Mouse (Mus musculus) lung, embryonic 16.5 days (tissue): ENCODE measurements at regions not wholly inside any gene's neighbourhood (a gene's known extent, or its start where the extent isn't known, plus 50 kb on each side); places are given as distances from the start of the nearest gene placed in this dataset.

ENCODE experiments used
- ATAC-seq: fragments of 200-750 bp; cut with Nextera tagmentation; 2 replicates; pipeline ENCODE4 v1.8.0; 2017; ENCODE audit warnings: low read depth, mild to moderate bottlenecking, moderate library complexity
- H3K27ac ChIP-seq: fragments of 300-500 bp; sonication (generic); 2 replicates; pipeline ENCODE4 v1.5.1; 2014; ENCODE audit warnings: mild to moderate bottlenecking, control low read depth, low read length
- H3K27me3 ChIP-seq: fragments of 300-500 bp; sonication (generic); 2 replicates; pipeline ENCODE4 v1.6.1; 2014; ENCODE audit warnings: low read depth, low read length, mixed read lengths; ENCODE audit not compliant: control insufficient read depth, insufficient read depth
- H3K36me3 ChIP-seq: fragments of 300-500 bp; sonication (generic); 2 replicates; pipeline ENCODE4 v1.6.1; 2014; ENCODE audit warnings: low read length; ENCODE audit not compliant: control insufficient read depth, insufficient read depth
- H3K4me1 ChIP-seq: fragments of 300-500 bp; sonication (generic); replicated peaks from 2 replicates; pipeline ENCODE4 v1.6.1; 2014; ENCODE audit warnings: low read length, mixed read lengths; ENCODE audit not compliant: control insufficient read depth, insufficient read depth
- H3K4me2 ChIP-seq: fragments of 300-500 bp; sonication (generic); 2 replicates; pipeline ENCODE4 v1.6.1; 2014; ENCODE audit warnings: low read depth, low read length, control low read depth
- H3K4me3 ChIP-seq: fragments of 300-500 bp; sonication (generic); 2 replicates; pipeline ENCODE4 v1.5.1; 2014; ENCODE audit warnings: mild to moderate bottlenecking, low read length, control low read depth
- H3K9ac ChIP-seq: fragments of 300-500 bp; sonication (generic); 2 replicates; pipeline ENCODE4 v1.6.1; 2014; ENCODE audit warnings: low read length, control low read depth
- H3K9me3 ChIP-seq: fragments of 300-500 bp; sonication (generic); 2 replicates; pipeline ENCODE4 v1.6.1; 2016; ENCODE audit warnings: low read length; ENCODE audit not compliant: control insufficient read depth
- WGBS: fragments of 180-500 bp; shearing (Covaris S2); extraction: QIAGEN DNeasy Blood & Tissue Kit; methylation state at CpG from one replicate; pipeline ENCODE4 v1.1.7; 2014; 5-methylcytosine and 5-hydroxymethylcytosine counted together

- Histone ChIP-seq H3K9ac (no peak overlapping the region), H3K36me3 (no peaks in the 10 kb centered on the region), H3K4me2 (no peak overlapping the region), H3K4me3 (no peak overlapping the region), H3K27me3 (no peaks in the 10 kb centered on the region), H3K9me3 (no peaks in the 10 kb centered on the region), H3K4me1 (no peaks in the 10 kb centered on the region), H3K27ac (no peak overlapping the region)
- ATAC-seq = no peak
- WGBS = 44% methylated on average over 4 of the region's 4 CpGs
Measured at GRCm38 (mm10) chr1:61296831-61297230, 319.1 kb downstream of the Icos start.

GRCm38 (mm10) chr1:61297361-61297760, 319.6 kb downstream of the Icos start:
- WGBS = 73% methylated on average over 3 of the region's 3 CpGs
- no peaks in the 10 kb centered on the region for H3K9me3 ChIP-seq

GRCm38 (mm10) chr1:61298064-61298463, 320.3 kb downstream of the Icos start:
- Histone ChIP-seq H3K4me2 (no peak overlapping the region), H3K4me3 (no peak overlapping the region), H3K9me3 (no peaks in the 10 kb centered on the region), H3K9ac (no peak overlapping the region), H3K27ac (no peak overlapping the region), H3K4me1 (no peaks in the 10 kb centered on the region; the same call in 1 of the 2 replicates), H3K27me3 (no peaks in the 10 kb centered on the region), H3K36me3 (no peaks in the 10 kb centered on the region)
- peak; percentile 70; the same call in 1 of the 2 replicates for ATAC-seq
- 18% methylated on average over 3 of the region's 3 CpGs for WGBS

More at GRCm38 (mm10) chr1:61297361-61297760, 319.6 kb downstream of the Icos start:
- Histone ChIP-seq H3K4me3 (no peak overlapping the region), H3K4me2 (no peak overlapping the region), H3K36me3 (no peaks in the 10 kb centered on the region), H3K9ac (no peak overlapping the region), H3K4me1 (no peaks in the 10 kb centered on the region; the same call in 1 of the 2 replicates), H3K27ac (no peak overlapping the region), H3K27me3 (no peaks in the 10 kb centered on the region)
- no peak for ATAC-seq

- Histone ChIP-seq H3K4me3 (no peak overlapping the region), H3K4me2 (no peak overlapping the region), H3K36me3 (no peaks in the 10 kb centered on the region), H3K9me3 (no peaks in the 10 kb centered on the region), H3K27me3 (no peaks in the 10 kb centered on the region), H3K4me1 (no peaks in the 10 kb centered on the region; the same call in 1 of the 2 replicates), H3K27ac (no peak overlapping the region), H3K9ac (no peak overlapping the region)
- 93% methylated on average over 6 of the region's 6 CpGs for WGBS
- no peak for ATAC-seq
Measured at GRCm38 (mm10) chr1:61298779-61299178, 321.1 kb downstream of the Icos start.

GRCm38 (mm10) chr1:61300491-61300890, 322.8 kb downstream of the Icos start:
- no peak for ATAC-seq
- Histone ChIP-seq H3K27me3 (no peaks in the 10 kb centered on the region), H3K4me3 (no peak overlapping the region), H3K9ac (no peak overlapping the region), H3K4me1 (no peaks in the 10 kb centered on the region; the same call in 1 of the 2 replicates), H3K4me2 (no peak overlapping the region), H3K27ac (no peak overlapping the region), H3K36me3 (no peaks in the 10 kb centered on the region), H3K9me3 (no peaks in the 10 kb centered on the region)
- 63% methylated on average over 4 of the region's 4 CpGs for WGBS

- Histone ChIP-seq H3K36me3 (no peaks in the 10 kb centered on the region), H3K4me1 (no peaks in the 10 kb centered on the region; the same call in 1 of the 2 replicates), H3K4me3 (no peak overlapping the region), H3K27me3 (no peaks in the 10 kb centered on the region), H3K9ac (no peak overlapping the region), H3K9me3 (no peaks in the 10 kb centered on the region), H3K4me2 (no peak overlapping the region), H3K27ac (no peak overlapping the region)
- ATAC-seq = no peak
- 60% methylated on average over 24 of the region's 24 CpGs for WGBS
Measured at GRCm38 (mm10) chr1:61301041-61302030, 323.6 kb downstream of the Icos start.

GRCm38 (mm10) chr1:61302570-61303071, 324.9 kb downstream of the Icos start:
- WGBS = 59% methylated on average over 8 of the region's 8 CpGs
- no peak overlapping the region for H3K4me3 ChIP-seq
- H3K27me3 ChIP-seq = no peaks in the 10 kb centered on the region
- H3K9ac ChIP-seq = no peak overlapping the region
- no peaks in the 10 kb centered on the region for H3K9me3 ChIP-seq
- H3K27ac ChIP-seq = no peak overlapping the region
- no peaks in the 10 kb centered on the region for H3K36me3 ChIP-seq
- no peaks in the 10 kb centered on the region; the same call in 1 of the 2 replicates for H3K4me1 ChIP-seq
- no peak overlapping the region for H3K4me2 ChIP-seq
- ATAC-seq = no peak

- no peaks in the 10 kb centered on the region for H3K27me3 ChIP-seq
- no peaks in the 10 kb centered on the region for H3K36me3 ChIP-seq
- H3K9me3 ChIP-seq = no peaks in the 10 kb centered on the region
- ATAC-seq = no peak
- no peak overlapping the region for H3K9ac ChIP-seq
- H3K4me2 ChIP-seq = no peak overlapping the region
- H3K4me3 ChIP-seq = no peak overlapping the region
- H3K4me1 ChIP-seq = no peaks in the 10 kb centered on the region; the same call in 1 of the 2 replicates
- 53% methylated on average over 8 of the region's 8 CpGs for WGBS
- H3K27ac ChIP-seq = no peak overlapping the region
Measured at GRCm38 (mm10) chr1:61306296-61306695, 328.6 kb downstream of the Icos start.

- 60% methylated on average over 1 of the region's 1 CpGs for WGBS
- no peak overlapping the region for H3K27ac ChIP-seq
- H3K4me1 ChIP-seq = no peaks in the 10 kb centered on the region
- no peaks in the 10 kb centered on the region for H3K36me3 ChIP-seq
- H3K4me3 ChIP-seq = no peak overlapping the region
- H3K9me3 ChIP-seq = no peaks in the 10 kb centered on the region
- ATAC-seq = no peak
- no peak overlapping the region for H3K4me2 ChIP-seq
- H3K9ac ChIP-seq = no peak overlapping the region
- H3K27me3 ChIP-seq = no peaks in the 10 kb centered on the region
Measured at GRCm38 (mm10) chr1:61309563-61309962, 329.1 kb upstream of the Pard3b start.
